ENCODE assay signal across 8 mouse cellular contexts in genomic region chr11:72488753-72489271, GRCm38 (mm10). TPM values are rescaled to one million over a fixed set of nuclear protein-coding genes. Genes with fewer than 3 reads are reported as not detected.
DNase-seq lines count a peak whose midpoint lies in the region; ATAC-seq and TF ChIP-seq lines count a peak whose summit lies in the region.

No protein-coding gene starts in this region.

- TF ChIP-seq CTCF in olfactory bulb, adult 2 months (IDR thresholded peaks at IDR 0.05; ENCODE audit: insufficient read depth, low read depth, low read length): no peak

- no peaks in the 10 kb centered on the region for H3K9me3 ChIP-seq in liver, embryonic 12.5 days (replicated peaks)

- ATAC-seq in liver, embryonic 12.5 days: peak; percentile 26; the same call in 1 of the 2 replicates

- peaks cover 8% of the 10 kb centered on the region for H3K4me1 ChIP-seq in brown adipose tissue, adult 24 weeks (ENCODE audit: control insufficient read depth, insufficient read depth, insufficient read length, low read length)
- H3K4me1 ChIP-seq in liver, embryonic 12.5 days: peaks cover 66% of the 10 kb centered on the region
- H3K4me1 ChIP-seq in olfactory bulb, adult 2 months (ENCODE audit: control insufficient read depth, insufficient read depth, low read length): peaks cover 25% of the 10 kb centered on the region

- H3K9ac ChIP-seq in liver, embryonic 12.5 days: peak overlapping the region; percentile 66

- DNase-seq in heart, adult 18-20 months: peak; percentile 36 to 50
- DNase-seq in heart, adult 8-10 months (ENCODE audit: low spot score): no peak
- DNase-seq in frontal cortex, postnatal 10 days (ENCODE audit: low spot score in 2 of 2): peak; percentile 72 to 75
- peak; percentile 59 for DNase-seq in kidney, postnatal 10 days
- DNase-seq in urinary bladder, adult 18-20 months (ENCODE audit: low spot score in 2 of 2): no peak

- peak overlapping the region; percentile 69 for H3K4me3 ChIP-seq in brown adipose tissue, adult 24 weeks (ENCODE audit: insufficient read depth, low read depth, low read length)
- peak overlapping the region; percentile 70 for H3K4me3 ChIP-seq in liver, embryonic 12.5 days
- H3K4me3 ChIP-seq in olfactory bulb, adult 2 months (ENCODE audit: insufficient read depth, low read depth, low read length): peak overlapping the region; percentile 68

- H3K4me2 ChIP-seq in liver, embryonic 12.5 days: peak overlapping the region; percentile 96

- no peak for TF ChIP-seq POLR2A in olfactory bulb, adult 2 months (IDR thresholded peaks at IDR 0.05; ENCODE audit: insufficient read depth, low read depth, low read length)

- H3K27ac ChIP-seq in brown adipose tissue, adult 24 weeks (replicated peaks; ENCODE audit: low read depth, low read length): 0 out of 2 replicates have a peak overlapping the region, but pooled peaks have one; percentile 20
- peak overlapping the region; percentile 64; the same call in 1 of the 2 replicates for H3K27ac ChIP-seq in liver, embryonic 12.5 days
- peak overlapping the region; percentile 48 for H3K27ac ChIP-seq in olfactory bulb, adult 2 months (ENCODE audit: insufficient read depth, low read depth, low read length)

- no peaks in the 10 kb centered on the region for H3K36me3 ChIP-seq in liver, embryonic 12.5 days

- H3K27me3 ChIP-seq in liver, embryonic 12.5 days (replicated peaks): peaks cover 25% of the 10 kb centered on the region

- under 1% methylated on average over 38 of the region's 38 CpGs for WGBS in liver, embryonic 12.5 days (ENCODE audit: insufficient replicate concordance)
- under 1% methylated on average over 38 of the region's 38 CpGs for WGBS in olfactory bulb, adult 2 months

RNA-seq across cellular contexts. Expression of gene Spns2, which starts 0.9 kb away (rescaled TPM):
- 1 to 10 TPM; 6.3 to 9.0 TPM for total RNA-seq in heart, adult 18-20 months (2021)
- 10 to 100 TPM in 1 of 4 experiments, 1 to 10 TPM in 3; 7.4 to 10.2 (median 7.9) TPM for total RNA-seq in heart, adult 8-10 months (2022)
- 3.2 and 3.5 TPM in 2 replicates for polyA plus RNA-seq in brown adipose tissue, adult 24 weeks (2012; ENCODE audit: insufficient read depth, insufficient read length, missing spikeins)
- polyA plus RNA-seq in liver, embryonic 12.5 days (2016; fragmentation: Nextera tagmentation; extraction: Ambion mirVana): 11.1 and 11.7 TPM in 2 replicates
- polyA plus RNA-seq in olfactory bulb, adult 2 months (2012; ENCODE audit: insufficient read depth, insufficient read length, low replicate concordance, missing spikeins): not detected in 2 replicates

RNA-seq across cellular contexts. Expression of gene Mybbp1a, which starts 47.7 kb away (rescaled TPM):
- total RNA-seq in heart, adult 18-20 months (2021): 10 to 100 TPM; 43.1 to 47.5 TPM
- 10 to 100 TPM; 42.4 to 49.4 (median 45.9) TPM for total RNA-seq in heart, adult 8-10 months (2022)
- polyA plus RNA-seq in brown adipose tissue, adult 24 weeks (2012; ENCODE audit: insufficient read depth, insufficient read length, missing spikeins): 23.2 and 24.3 TPM in 2 replicates
- 174 and 192 TPM in 2 replicates for polyA plus RNA-seq in liver, embryonic 12.5 days (2016; fragmentation: Nextera tagmentation; extraction: Ambion mirVana)
- polyA plus RNA-seq in olfactory bulb, adult 2 months (2012; ENCODE audit: insufficient read depth, insufficient read length, low replicate concordance, missing spikeins): not detected in 2 replicates

RNA-seq across cellular contexts. Expression of gene Ggt6, which starts 53.5 kb away (rescaled TPM):
- not detected for total RNA-seq in heart, adult 18-20 months (2021)
- total RNA-seq in heart, adult 8-10 months (2022): under 1 TPM in 2 of 4 experiments, not detected in 2; 0.32 to 0.44 TPM
- polyA plus RNA-seq in brown adipose tissue, adult 24 weeks (2012; ENCODE audit: insufficient read depth, insufficient read length, missing spikeins): 0.99 TPM in 1 of 2 replicates, not detected in the other
- 0.12 TPM in 1 of 2 replicates, not detected in the other for polyA plus RNA-seq in liver, embryonic 12.5 days (2016; fragmentation: Nextera tagmentation; extraction: Ambion mirVana)
- not detected in 2 replicates for polyA plus RNA-seq in olfactory bulb, adult 2 months (2012; ENCODE audit: insufficient read depth, insufficient read length, low replicate concordance, missing spikeins)

Comparison
In these comparisons a context has a peak if more than half of its experiments do, and no peak if none do; other contexts are left out.
1. DNase-seq: peak in heart, adult 18-20 months (2 of 2), frontal cortex, postnatal 10 days (2 of 2) and kidney, postnatal 10 days (single experiment); none in heart, adult 8-10 months (single experiment) and urinary bladder, adult 18-20 months (0 of 2).
2. Peak in every context shown above with its lines, with median percentiles within 50 percentile points of each other: H3K27ac ChIP-seq and H3K4me3 ChIP-seq.